Mouse (Mus musculus) gastrocnemius, postnatal 10 days (tissue): ENCODE data around the gene Zfp599. TPM values are rescaled to one million over a fixed set of nuclear protein-coding genes. Genes with fewer than 3 reads are reported as not detected.
A peak's percentile ranks its signal among the peaks of the same experiment; 100 is the strongest.
"Not testable (repeated sequence)": the region's sequence is repeated elsewhere in the genome, so short reads cannot be mapped to it uniquely, and the experiment has no call there.

Experiments
- DNase-seq: peaks from one replicate; pipeline ENCODE4 v3.0.0; 2021; ENCODE audit warnings: mixed read lengths
- long read RNA-seq, 2 experiments: library from polyadenylated mRNA; stranded (forward); transcript quantifications; one replicate each; pipeline ENCODE4 v2.0.0; 2021
- total RNA-seq, 2 experiments: library from RNA; stranded (reverse); gene quantifications; 2 replicates each; pipeline ENCODE4 v1.2.3; 2021

The Zfp599 gene
- under 1 TPM; 0.07 to 0.18 TPM for total RNA-seq
- long read RNA-seq, experiment 1: 0 reads
- long read RNA-seq, experiment 2: 0 reads

DNA sequence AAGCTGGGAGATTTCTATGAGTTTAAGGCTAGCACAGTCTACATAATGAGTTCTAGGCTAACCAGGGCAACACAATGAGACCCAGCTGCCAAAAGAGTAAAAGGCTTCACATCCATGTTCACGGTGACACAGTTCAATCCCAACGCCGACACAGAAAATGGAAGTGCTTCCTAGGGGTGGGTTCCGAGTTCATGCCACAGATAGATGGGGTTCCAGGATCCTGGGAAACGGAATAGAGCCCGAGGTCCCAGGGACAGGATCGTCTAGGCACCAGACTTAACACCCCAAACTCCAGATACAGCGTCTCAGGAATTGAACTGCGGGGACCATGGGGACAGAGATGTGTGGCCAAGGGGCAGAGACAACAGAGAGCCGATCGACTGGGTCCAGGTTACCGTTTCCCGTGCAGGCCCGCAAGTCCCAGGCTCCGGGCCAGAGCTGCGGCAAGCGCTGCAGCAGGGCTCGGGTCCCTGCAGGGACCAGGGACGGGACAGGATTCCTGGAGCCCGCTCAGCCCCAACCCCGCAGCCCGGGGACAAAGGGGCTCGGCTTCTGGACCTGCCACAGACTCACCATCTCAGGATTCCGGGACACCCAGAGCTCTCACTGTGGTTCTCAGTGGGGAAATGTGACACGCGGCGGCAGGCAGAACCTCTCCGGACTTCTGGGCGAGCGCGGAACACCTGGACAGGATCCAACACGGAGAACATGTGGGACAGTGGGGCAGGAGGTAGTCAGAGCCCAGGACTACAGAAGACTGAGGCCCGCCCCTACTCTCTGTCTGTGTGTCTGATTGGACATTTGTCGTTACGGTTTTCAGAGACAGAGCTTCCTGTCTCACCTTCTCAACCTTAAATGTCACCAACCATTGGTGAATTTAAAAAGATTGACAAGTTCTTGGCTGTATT, at the start of gene Zfp599:
Gene Zfp599 (minus strand): TSS at position 712 of the 908 bp plus-strand sequence.
- peak; percentile 44 for DNase-seq

DNA sequence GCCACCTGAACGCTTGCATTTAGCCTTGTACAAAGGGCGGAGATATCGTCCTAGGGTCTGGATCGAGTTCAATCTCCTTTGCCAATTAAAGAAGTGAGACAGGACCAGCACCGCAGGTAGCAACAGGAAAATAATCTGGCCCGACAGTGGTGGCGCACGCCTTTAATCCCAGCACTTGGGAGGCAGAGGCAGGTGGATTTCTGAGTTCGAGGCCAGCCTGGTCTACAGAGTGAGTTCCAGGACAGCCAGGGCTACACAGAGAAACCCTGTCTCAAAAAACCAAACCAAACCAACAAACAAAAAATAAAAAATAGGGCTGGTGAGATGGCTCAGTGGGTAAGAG, 48.2 kb upstream of the Zfp599 start:
- DNase-seq: not testable (repeated sequence)

DNA sequence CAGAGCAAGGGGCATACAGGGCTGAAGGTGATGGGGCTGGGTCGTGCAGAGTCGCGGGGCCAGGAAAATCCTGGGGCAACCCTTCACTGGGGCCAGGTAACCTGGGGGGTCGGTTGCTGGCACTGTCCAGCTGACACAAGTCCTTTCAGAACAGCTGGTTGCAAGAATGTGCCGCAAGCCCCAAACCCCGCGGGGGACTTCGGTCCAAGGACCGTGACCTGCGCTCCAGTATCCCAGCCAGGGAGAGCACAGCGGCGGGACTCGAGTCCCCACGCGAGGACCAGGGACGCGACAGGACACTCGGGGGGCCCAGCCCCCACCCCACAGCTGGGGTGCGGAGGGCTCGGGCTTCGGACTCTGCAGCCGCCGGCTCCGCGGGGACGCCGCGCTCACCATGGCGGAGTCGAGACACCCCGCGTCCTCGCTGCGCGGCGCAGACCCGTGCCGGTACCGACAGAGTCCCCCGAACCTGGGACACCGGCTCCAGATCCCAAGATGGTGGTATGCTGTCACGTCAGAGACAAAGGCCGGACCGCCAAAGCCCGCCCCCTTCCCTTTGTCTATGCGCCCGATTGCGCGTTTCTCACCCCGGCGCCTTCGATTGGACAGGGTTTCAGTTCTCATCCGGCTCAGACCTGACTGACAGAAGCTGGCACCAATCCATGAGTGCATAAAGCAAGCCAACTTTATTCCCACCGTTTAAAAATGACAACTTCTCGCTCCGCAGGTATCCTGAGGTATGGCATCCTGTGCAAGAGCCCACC, 47.6 kb upstream of the Zfp599 start, which contains the start of gene Zfp810:
Gene Zfp810 (minus strand): TSS at position 493 of the 764 bp plus-strand sequence.
- DNase-seq: peak; percentile 78

DNA sequence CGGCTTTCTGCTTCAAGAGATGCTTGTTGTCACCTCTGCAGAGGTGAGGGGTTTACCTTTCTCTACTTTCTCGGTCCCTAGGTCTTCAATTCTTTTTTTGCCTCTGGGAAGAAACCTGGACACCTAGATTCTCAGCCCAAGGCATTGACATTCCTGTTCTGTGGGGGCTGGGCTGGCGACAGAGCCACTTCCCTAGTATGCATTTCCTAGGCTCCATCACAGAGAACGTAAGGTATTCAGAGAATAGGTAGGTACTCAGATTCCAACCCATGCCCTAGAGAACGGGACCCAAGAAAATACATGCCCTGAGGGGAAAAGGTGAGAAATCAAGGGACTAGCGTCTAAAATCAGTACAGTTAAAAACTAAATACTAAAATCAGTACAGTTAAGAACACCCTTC, 47.0 kb upstream of the Zfp599 start:
- no peak for DNase-seq

DNA sequence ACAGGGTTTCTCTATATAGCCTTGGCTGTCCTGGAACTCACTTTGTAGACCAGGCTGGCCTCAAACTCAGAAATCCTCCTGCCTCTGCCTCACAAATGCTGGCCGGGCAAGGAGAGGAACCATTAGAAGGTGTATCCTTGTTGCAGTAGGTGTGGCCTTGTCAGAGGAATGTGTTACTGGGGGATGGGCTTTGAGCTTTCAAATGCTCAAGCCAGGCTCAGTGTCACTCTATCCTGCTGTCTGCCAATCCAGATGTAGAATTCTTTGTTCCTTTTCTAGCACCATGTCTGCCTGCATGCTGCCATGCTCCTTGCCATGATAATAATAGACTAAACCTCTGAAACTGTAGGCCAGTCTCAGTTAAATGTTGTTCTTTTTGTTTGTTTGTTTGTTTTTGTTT, 42.5 kb upstream of the Zfp599 start:
- DNase-seq: no peak

DNA sequence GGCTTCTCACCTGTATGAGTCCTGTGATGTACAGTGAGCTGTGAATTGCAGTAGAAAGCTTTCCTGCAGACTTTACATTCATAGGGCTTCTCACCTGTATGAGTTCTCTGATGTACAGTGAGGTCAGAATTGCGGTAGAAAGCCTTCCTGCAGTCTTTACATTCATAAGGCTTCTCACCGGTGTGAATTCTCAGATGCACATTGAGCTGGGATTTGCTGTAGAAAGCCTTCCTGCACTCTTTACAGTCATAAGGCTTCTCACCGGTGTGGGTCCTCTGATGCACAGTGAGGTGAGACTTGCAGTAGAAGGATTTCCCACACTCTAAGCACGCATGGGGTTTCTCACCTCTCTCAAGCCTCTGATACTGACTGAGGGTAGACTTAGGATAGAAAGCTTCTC, 19.0 kb upstream of the Zfp599 start:
- no peak for DNase-seq

DNA sequence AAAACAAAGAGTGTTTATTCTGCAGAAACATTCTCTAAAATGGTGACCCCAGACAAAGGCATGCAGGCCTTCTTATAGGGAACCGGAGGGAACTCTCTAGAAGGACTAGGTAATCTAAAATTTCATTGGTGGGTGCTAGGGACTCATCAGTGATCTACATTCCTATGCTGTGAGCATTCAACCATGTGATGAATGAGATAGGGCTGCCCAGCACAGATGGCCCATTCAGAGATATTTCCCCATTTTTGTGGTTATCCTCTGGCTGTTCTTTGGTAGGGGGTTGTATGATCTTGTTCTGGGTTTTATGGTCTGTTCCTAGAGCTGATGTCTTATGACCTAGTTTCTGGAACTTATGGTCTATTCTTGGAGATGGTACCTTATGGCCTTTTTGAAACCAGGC, 9.2 kb upstream of the Zfp599 start:
- no peak for DNase-seq

DNA sequence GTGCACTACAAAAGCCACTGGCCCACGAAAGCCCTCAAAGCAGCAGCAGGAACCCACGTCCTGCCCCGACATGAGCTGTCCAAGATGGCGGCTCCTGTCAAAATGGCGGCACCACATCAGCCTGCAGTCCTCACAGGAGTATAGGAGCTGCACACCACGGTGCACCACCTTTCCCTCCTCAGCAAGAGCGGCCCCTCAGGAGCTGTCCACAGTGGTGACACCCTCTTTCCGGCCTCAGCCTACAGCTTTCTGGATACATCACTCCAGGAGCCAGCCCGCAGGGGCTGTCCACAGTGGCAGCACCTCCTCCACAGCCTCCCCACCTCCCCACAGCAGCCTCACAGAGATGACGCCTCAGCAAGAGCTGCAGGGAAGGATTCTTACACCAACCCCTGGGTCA, 2.9 kb upstream of the Zfp599 start:
- no peak for DNase-seq

DNA sequence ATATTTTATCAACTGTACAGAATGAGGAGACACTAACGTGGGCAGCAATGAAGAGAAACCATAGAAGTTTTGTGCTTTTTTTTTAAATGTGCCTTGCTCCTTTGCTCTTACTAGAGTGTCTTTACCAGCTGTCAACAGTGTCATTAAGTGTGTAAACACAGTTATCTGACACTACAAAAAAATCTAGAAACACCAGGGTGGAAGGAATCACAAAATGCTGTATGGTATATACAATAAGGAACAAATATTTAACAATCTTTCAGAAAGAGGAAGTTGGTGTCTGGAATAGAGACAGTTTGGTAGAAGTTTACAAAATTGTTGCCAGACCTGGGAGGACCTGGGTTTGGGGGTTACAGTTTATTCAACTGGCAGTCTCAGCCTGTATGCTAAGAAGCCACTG, 1.9 kb upstream of the Zfp599 start:
- DNase-seq: no peak

DNA sequence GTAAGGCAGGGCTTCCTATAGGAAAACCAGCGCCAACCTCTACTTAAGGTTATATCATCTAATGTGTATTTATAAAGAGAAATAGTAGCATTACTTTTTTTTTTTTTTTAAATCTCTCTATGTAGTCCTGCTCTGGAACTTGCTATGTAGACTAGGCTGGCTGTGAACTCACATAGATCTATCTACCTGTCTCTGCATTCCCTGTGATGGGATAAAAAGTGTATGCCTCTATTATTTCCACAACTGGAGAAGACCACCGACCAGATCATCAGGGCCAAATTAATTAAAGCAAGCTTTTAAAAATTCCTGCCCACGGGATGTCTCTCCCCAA, 362 bp upstream of the Zfp599 start:
- DNase-seq: no peak

DNA sequence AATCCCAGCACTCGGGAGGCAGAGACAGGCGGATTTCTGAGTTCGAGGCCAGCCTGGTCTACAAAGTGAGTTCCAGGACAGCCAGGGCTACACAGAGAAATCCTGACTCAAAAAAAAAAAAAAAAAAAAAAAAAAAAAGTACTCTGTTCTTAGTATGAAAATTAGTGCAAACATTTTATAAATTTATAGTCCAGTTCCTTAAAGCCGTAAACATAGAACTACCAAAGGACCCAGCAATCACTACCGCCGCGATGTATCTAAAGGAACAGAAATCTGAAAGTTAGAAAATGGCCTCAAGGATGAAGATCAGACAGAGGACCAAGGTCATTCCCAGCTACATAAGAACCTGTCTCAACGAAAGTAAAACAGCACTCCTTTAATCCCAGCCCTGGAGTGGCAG, 911 bp downstream of the Zfp599 start:
- DNase-seq: no peak

DNA sequence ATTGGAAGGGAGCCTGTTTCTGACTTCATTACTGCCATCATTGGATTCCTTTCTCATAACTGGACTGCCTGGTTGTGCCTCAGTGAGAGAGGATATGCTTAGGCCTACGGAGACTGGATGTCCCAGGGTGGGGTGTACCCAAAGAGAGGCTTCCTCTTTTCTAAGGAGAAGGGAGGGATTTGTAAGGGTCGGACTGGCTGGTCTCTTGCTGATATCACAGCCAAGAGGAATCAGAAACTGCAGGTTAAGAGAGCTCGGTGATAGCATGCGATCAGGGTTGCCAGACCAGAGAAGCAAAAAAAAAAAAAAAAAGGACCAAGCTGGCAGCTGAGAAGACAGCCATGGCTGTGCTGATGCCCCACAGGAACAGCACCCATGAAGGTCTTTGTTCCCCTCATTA, 3.1 kb downstream of the Zfp599 start:
- no peak for DNase-seq

DNA sequence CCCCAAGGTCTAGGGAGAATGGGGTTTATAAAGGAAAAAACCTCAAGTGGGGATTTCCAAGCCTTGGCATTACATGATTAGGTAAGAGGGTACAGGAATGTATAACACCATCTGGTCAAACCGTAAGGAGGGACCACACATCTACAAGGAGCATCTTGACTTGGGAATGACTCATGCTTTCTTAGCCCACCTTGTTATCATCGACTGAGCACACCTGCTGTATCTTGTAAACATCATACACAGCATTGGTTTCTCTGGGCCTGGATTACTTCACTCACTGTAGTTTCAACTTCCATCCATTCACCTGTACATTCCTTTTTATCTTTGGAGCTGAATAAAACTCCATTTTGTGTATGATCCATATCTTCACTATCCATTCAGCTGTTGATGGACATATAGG, 15.5 kb downstream of the Zfp599 start:
- DNase-seq: no peak

DNA sequence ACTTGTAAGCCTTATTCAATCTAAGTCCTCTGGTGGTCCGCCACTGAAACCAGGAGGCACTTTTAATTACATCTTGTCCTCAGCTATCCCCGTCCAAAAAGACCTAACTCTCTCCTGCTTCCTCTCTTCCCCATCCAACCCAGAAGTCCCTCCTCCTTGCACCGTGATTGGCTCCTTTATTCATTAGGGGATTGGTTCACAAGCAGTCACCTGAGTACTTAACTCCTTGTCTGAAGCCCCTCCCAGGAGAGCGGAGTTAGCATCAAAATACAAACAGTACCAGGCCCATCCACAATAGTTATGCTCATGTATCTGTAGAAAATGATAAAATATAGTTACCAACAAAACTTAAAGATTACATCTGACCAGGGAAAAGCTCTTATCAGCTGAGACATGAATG, 19.7 kb downstream of the Zfp599 start:
- no peak for DNase-seq

DNA sequence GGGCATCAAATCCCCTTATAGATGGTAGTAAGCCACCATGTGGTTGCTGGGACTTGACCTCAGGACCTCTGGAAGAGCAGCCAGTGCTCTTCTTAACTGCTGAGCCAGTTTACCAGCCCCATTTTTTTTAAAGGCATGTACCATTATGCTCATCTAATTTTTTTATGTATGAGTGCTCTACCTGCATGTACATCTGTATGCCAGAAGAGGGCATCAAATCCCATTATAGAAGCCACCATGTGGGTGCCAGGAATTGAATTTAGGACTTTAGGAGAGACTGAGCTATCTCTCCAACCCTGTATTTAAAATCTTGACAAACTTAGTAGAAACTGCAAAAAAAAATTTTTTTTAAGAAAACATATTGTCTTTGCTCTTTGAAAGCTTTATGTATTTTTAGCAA, 29.1 kb downstream of the Zfp599 start:
- no peak for DNase-seq

DNA sequence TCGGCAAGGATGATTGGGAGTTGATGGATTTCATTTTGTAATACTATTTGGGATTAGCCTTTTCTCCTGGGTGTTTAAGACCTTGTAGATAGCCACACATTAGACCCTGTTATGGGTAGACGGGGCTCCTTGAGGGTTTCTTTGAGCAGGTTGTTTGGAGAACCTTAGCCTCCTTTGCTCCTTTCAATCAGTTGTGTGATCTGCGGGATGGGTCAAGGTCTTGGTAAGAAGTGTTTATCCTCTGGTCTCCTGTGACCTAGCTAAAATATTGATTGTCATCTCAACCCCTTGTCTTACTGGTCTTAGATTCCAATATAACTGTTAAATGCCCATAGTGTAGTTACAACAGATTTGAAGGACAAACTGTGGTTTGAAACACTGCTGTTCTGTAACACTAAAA, 29.6 kb downstream of the Zfp599 start:
- no peak for DNase-seq

DNA sequence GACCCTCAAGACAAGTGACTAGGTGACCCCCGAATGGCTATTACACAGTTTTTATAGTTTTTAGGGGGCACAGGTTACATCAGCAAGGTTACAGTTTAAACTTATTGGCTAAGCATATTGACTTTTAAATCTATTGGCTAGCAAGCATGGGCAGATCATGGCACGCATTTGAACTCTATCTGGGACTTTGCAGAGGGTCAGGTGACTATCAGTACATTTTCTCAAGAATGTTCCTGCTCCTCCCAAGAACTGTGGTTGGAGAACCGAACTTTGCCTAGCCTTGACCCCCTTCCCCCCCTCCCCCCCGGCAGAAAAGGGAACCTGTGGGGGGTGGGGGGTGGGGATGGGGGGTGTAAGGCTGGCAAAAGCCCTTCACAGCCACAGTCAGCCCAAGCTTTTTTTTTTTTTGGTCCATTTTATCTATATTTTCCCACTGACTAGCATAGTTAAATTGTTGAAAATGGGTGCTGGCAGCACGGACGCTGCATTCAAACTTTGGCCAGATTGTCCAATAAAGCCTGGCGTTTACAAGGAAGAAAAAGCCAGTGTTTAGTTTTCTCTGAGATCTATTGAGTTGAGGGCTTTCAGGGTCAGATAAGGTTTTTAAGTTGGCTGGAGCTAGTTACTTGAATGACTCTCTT, 30.2 kb downstream of the Zfp599 start:
- no peak for DNase-seq

DNA sequence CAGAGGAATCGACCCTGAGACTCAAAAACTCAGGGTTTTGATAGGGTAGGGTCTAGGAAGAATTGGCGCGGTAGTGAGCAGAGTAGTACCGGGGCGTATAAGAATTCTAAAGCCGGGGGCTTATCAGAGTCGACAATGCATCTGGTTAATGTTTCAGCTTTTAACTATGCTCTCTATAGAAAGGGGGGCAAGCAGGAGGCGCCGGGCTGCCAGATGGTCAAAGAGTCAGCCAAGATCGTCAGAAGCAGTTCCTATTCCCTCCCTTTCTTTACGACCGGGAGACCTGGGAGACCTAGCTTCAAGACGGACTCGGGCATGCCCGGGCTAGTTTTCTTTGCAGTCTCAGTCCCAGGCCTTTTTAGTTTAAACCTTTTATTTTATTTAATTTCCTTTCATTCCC, 32.8 kb downstream of the Zfp599 start:
- peak; percentile 14 for DNase-seq

DNA sequence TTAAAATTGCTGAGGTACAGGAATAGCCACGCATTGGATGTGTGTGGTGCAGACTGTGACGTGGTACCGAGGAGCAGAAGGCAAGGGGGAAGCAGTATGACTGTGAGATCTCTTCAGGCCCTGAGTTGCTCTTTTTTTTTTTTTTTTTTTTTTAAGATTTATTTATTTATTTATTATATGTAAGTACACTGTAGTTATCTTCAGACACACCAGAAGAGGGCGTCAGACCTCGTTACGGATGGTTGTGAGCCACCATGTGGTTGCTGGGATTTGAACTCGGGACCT, 33.4 kb downstream of the Zfp599 start:
- DNase-seq: not testable (repeated sequence)

DNA sequence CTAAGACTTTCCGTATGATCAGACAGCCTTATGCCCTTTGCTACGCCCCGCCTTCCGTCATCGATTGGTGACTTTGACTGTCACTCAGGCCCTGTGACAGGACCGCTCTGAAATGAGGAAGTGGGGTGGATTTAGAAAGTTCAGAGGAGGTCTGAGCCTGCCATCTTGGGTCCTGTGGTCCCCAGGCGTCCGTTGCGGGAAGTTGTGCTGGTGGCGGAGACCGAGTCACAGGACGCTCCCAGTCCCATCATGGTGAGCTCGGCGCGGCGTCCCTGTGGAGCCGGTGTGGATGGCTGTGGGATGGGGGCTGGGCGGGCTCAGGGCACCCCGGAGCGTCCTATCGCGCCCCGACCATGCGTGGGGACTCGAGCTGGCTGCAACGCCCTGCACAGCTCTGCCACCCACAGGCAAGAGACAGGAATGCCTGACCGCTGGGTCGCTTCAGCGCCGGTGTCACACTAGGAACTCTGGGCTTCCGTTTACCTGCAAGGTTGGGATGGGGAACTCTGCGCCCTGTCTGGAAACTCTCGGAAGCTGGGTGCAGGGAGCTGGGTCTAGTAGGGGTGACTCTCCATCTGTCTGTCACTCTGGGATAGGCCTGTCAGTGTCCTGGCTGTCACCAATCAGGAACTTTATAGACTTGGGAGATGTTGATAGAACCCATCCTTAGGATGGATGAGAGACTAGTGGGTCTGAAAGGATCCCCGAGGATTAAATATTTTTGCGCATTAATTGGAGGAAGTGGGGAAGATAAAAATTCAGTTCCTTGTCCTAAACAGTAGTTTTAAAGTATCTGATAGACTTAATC, 33.9 kb downstream of the Zfp599 start, which contains the start of gene Zfp809:
Gene Zfp809 (plus strand): TSS at position 134 of the 808 bp plus-strand sequence.
- DNase-seq: peak; percentile 99

DNA sequence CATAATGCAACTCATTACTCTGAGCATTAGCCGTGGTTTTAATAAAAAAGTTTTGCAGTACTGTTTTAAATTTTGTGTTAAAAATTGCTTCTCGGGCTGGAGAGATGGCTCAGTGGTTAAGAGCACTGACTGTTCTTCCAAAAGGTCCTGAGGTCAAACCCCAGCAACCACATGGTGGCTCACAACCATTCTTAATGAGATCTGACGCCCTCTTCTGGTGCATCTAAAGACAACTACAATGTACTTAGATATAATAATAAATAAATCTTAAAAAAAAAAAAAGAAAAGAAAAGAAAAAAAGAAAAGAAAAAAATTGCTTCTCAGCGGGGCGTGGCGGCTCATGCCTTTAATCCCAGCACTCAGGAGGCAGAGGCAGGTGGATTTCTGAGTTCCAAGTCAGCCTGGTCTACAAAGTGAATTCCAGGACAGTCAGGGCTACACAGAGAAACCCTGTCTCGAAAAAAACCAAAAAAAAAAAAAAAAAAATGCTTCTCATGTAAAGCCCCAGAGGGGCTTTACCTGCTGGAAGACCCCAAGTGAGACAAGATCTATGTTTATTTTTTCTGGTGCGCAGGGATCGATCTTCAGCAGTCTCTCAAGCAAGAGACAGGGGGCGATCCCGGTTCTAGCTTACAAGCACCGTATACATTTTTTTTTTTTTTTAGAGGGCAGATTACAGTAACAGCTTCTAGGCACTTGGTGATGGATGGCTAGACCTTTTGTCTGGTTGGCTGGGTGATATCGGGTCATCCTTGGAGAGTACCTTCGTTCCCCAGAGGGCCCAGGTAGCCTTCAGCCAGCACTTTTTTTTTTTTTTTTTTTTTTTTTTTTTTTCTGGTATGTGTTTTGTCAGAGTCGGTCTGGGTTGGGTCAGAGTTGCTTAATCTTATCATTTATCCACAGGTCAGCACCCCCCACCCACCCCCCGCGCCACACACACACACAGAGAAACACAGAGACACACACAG, 34.9 kb downstream of the Zfp599 start:
- DNase-seq: no peak
